ENCODE assay signal across 10 mouse cellular contexts in genomic region chr1:157537636-157538035, GRCm38 (mm10). TPM values are rescaled to one million over a fixed set of nuclear protein-coding genes. Genes with fewer than 3 reads are reported as not detected.
A peak's percentile ranks its signal among the peaks of the same experiment; 100 is the strongest.
DNase-seq lines count a peak whose midpoint lies in the region; ATAC-seq and TF ChIP-seq lines count a peak whose summit lies in the region.
"Had no signal": no experiment of that assay in that cellular context is flagged by ENCODE, and none has a peak within 500 bp of the region (broad histone marks: within the 10 kb centered on the region; RNA-seq: fewer than 3 reads in every experiment).

No protein-coding gene starts in this region.

- no peak for TF ChIP-seq EP300 in CH12.LX (IDR thresholded peaks at IDR 0.05; ENCODE audit: low read length)

- H3K4me1 ChIP-seq in hindbrain, postnatal 0 days (ENCODE audit: insufficient read depth, low read length), result no peaks in the 10 kb centered on the region
- H3K4me1 ChIP-seq in hindbrain, embryonic 16.5 days (ENCODE audit: control insufficient read depth, insufficient read depth, low read depth, low read length), result no peaks in the 10 kb centered on the region
- H3K4me1 ChIP-seq in CH12.LX (ENCODE audit: control insufficient read depth in 1 of 2, insufficient read depth in 2 of 2), result peaks cover 0 to 27% of the 10 kb centered on the region in 2 experiments; a peak in 2 of 4 replicates

- in situ Hi-C loops in CH12.LX (cut with MboI; ENCODE audit: low pct_ligation_motif_present, low pct_unique_long_range_greater_than_20kb, low sequenced_read_pairs), result no loop called here

- H3K27ac ChIP-seq in hindbrain, postnatal 0 days, result no peak overlapping the region
- no peak overlapping the region for H3K27ac ChIP-seq in hindbrain, embryonic 16.5 days (ENCODE audit: low read depth, low read length)
- H3K27ac ChIP-seq in CH12.LX (ENCODE audit: insufficient read depth, low read depth), result no peak overlapping the region
- H3K27ac ChIP-seq: macrophage had no signal

- no peaks in the 10 kb centered on the region for H3K27me3 ChIP-seq in hindbrain, postnatal 0 days (ENCODE audit: insufficient read depth, low read length)
- no peaks in the 10 kb centered on the region for H3K27me3 ChIP-seq in hindbrain, embryonic 16.5 days (replicated peaks; ENCODE audit: control insufficient read depth, insufficient read depth, low read length)
- H3K27me3 ChIP-seq in CH12.LX (replicated peaks), result no peaks in the 10 kb centered on the region

- no peaks in the 10 kb centered on the region for H3K79me2 ChIP-seq in CH12.LX (replicated peaks; ENCODE audit: control insufficient read depth, extremely low read depth, insufficient read depth, poor library complexity, severe bottlenecking)

- intact Hi-C loops in left cerebral cortex, postnatal 36 days (cut with DNase I), result loop anchor here (5.0 to 10.0 kb wide), 2 partner anchors 235 to 373 kb away; no protein-coding TSS in a partner anchor

- H3K9me3 ChIP-seq in hindbrain, postnatal 0 days (ENCODE audit: low read length), result no peaks in the 10 kb centered on the region
- H3K9me3 ChIP-seq in hindbrain, embryonic 16.5 days (ENCODE audit: control insufficient read depth, low read length), result no peaks in the 10 kb centered on the region
- no peaks in the 10 kb centered on the region for H3K9me3 ChIP-seq in CH12.LX (replicated peaks; ENCODE audit: low read length)

- TF ChIP-seq POLR2A in CH12.LX (IDR thresholded peaks at IDR 0.05; ENCODE audit: low read depth, low read length), result no peak

- no peak for DNase-seq in hindbrain, postnatal 0 days (ENCODE audit: low spot score)
- DNase-seq in CH12.LX (ENCODE audit: extremely low read depth) (peak; percentile 38), ZHBTc4 (ENCODE audit: low read depth, low spot score) (peak; percentile 48)
- DNase-seq in lung, postnatal 14 days, result peak; percentile 58
- no peak for DNase-seq in natural killer cell, adult 2 months (ENCODE audit: low spot score in 2 of 2)
- DNase-seq in left cerebral cortex, postnatal 36 days (ENCODE audit: low spot score in 2 of 2), result no peak
- DNase-seq in ovary, postnatal 36 days (ENCODE audit: low spot score), result no peak

- H3K4me3 ChIP-seq in hindbrain, postnatal 0 days (ENCODE audit: low read length), result no peak overlapping the region
- no peak overlapping the region for H3K4me3 ChIP-seq in hindbrain, embryonic 16.5 days (ENCODE audit: low read length)
- H3K4me3 ChIP-seq in CH12.LX (replicated peaks in 1 of 3; ENCODE audit: low read depth in 2 of 3, low read length in 2 of 3, poor library complexity in 1 of 3), result no peak overlapping the region

- no peak for ATAC-seq in hindbrain, postnatal 0 days
- ATAC-seq in hindbrain, embryonic 16.5 days, result no peak
- ATAC-seq: inflammation-experienced regulatory T-cells, adult 6 months had no signal

- H3K36me3 ChIP-seq in hindbrain, postnatal 0 days (ENCODE audit: insufficient read depth, low read length), result no peaks in the 10 kb centered on the region
- H3K36me3 ChIP-seq in hindbrain, embryonic 16.5 days (ENCODE audit: control insufficient read depth, insufficient read depth, low read length), result no peaks in the 10 kb centered on the region
- peaks cover 31 to 56% of the 10 kb centered on the region in 2 experiments for H3K36me3 ChIP-seq in CH12.LX (replicated peaks in 1 of 2; ENCODE audit: control insufficient read depth in 1 of 2, insufficient read depth in 1 of 2, low read length in 1 of 2)

- TF ChIP-seq RAD21 in CH12.LX (IDR thresholded peaks at IDR 0.05; ENCODE audit: low read depth, low read length), result no peak

- peak; percentile 39 for TF ChIP-seq CTCF in hindbrain, postnatal 0 days (IDR thresholded peaks at IDR 0.05; ENCODE audit: low read depth)
- peak; percentile 56 to 59 for TF ChIP-seq CTCF in CH12.LX (conservative IDR thresholded peaks at IDR 0.05 in 1 of 2, IDR thresholded peaks at IDR 0.05 in 1 of 2; ENCODE audit: low read depth in 2 of 2, low read length in 2 of 2)

- dilution Hi-C loops in CH12.LX (cut with MboI; ENCODE audit: extremely low pct_ligation_motif_present, extremely low pct_unique_long_range_greater_than_20kb, low sequenced_read_pairs), result no loop called here

- 87% methylated on average over 5 of the region's 5 CpGs for WGBS in hindbrain, postnatal 0 days
- 92% methylated on average over 5 of the region's 5 CpGs for WGBS in hindbrain, embryonic 16.5 days

- no peak overlapping the region for H3K4me2 ChIP-seq in hindbrain, postnatal 0 days (ENCODE audit: low read depth, low read length)
- H3K4me2 ChIP-seq in hindbrain, embryonic 16.5 days (ENCODE audit: low read length), result no peak overlapping the region
- no peak overlapping the region for H3K4me2 ChIP-seq in CH12.LX (ENCODE audit: insufficient read depth, low read depth, poor library complexity, severe bottlenecking)

- no peak overlapping the region for H3K9ac ChIP-seq in hindbrain, postnatal 0 days (replicated peaks; ENCODE audit: low read length)
- H3K9ac ChIP-seq in hindbrain, embryonic 16.5 days (ENCODE audit: low read depth, low read length), result no peak overlapping the region
- no peak overlapping the region for H3K9ac ChIP-seq in CH12.LX (ENCODE audit: insufficient read depth, low read depth)

TF ChIP-seq in CH12.LX, 34 proteins besides CTCF, POLR2A, EP300 and RAD21:
- TF ChIP-seq ZC3H11A (IDR thresholded peaks at IDR 0.05; ENCODE audit: low read depth, low read length) (no peak), PAX5 (IDR thresholded peaks at IDR 0.05; ENCODE audit: low read length) (no peak), USF2 (conservative IDR thresholded peaks at IDR 0.05; ENCODE audit: low read depth, low read length) (no peak), MXI1 (IDR thresholded peaks at IDR 0.05; ENCODE audit: low read depth, low read length) (no peak), MAX (IDR thresholded peaks at IDR 0.05; ENCODE audit: low read length) (no peak), UBTF (IDR thresholded peaks at IDR 0.05; ENCODE audit: low read depth, low read length) (no peak), ELF1 (IDR thresholded peaks at IDR 0.05; ENCODE audit: low read depth, low read length) (no peak), ZMIZ1 (IDR thresholded peaks at IDR 0.05; ENCODE audit: low read depth, low read length) (no peak)

RNA-seq across cellular contexts. Expression of gene Sec16b, which starts 31.1 kb away (rescaled TPM):
- total RNA-seq in hindbrain, postnatal 0 days (2014; rRNA removed), result 0.21 and 0.22 TPM in 2 replicates
- 0.41 and 0.54 TPM in 2 replicates for polyA plus RNA-seq in hindbrain, postnatal 0 days (2015; fragmentation: Nextera tagmentation; extraction: Ambion mirVana)
- 0.46 and 0.59 TPM in 2 replicates for polyA plus RNA-seq in hindbrain, embryonic 16.5 days (2015; fragmentation: Nextera tagmentation; extraction: Ambion mirVana)
- 10.6 and 13.9 TPM in 2 replicates for total RNA-seq in CH12.LX (2012; rRNA removed)
- 14.6 and 16.7 TPM in 2 replicates for total RNA-seq in CH12.LX (2014; rRNA removed)
- 17.1 and 19.6 TPM in 2 replicates for polyA plus RNA-seq in CH12.LX (2012; ENCODE audit: insufficient read length, low read depth)
- 1 to 10 TPM; 1.1 to 1.3 TPM for total RNA-seq in left cerebral cortex, postnatal 36 days (2021)
- polyA plus RNA-seq: macrophage had no signal

Comparison
In these comparisons a context has a peak if more than half of its experiments do, and no peak if none do; other contexts are left out.
1. DNase-seq: peak in CH12.LX (single experiment), ZHBTc4 (single experiment) and lung, postnatal 14 days (single experiment); none in hindbrain, postnatal 0 days (single experiment), natural killer cell, adult 2 months (0 of 2), left cerebral cortex, postnatal 36 days (0 of 2) and ovary, postnatal 36 days (single experiment).